Mouse (Mus musculus) lung, postnatal 36 days (tissue): ENCODE measurements around the gene Erc1.
"Not testable (repeated sequence)": the region's sequence is repeated elsewhere in the genome, so short reads cannot be mapped to it uniquely, and the experiment has no call there.

ENCODE experiments used
- DNase-seq: peaks from one replicate; pipeline ENCODE4 v3.0.0; 2022; ENCODE audit warnings: mixed read lengths

Erc1 gene

DNA sequence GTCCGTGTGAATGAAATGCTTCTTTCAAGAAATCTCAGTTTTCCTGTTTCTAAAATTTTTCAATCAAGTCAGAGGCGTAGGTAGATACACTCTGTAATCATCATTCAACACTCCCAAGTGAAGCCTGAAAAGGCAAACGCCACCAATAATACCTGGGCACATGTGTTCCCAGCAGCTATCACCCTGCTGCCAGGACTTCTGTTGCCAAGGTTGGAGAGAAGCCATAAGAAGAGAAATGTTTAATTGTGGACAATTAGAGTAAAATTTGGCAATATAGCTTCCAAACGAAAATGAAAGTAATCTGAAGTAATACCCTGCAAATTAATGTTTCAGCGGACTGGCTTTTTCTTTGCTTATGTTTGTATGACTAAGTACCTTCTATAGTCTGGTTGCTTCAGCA, 140.1 kb downstream of the Erc1 start:
- no peak for DNase-seq

DNA sequence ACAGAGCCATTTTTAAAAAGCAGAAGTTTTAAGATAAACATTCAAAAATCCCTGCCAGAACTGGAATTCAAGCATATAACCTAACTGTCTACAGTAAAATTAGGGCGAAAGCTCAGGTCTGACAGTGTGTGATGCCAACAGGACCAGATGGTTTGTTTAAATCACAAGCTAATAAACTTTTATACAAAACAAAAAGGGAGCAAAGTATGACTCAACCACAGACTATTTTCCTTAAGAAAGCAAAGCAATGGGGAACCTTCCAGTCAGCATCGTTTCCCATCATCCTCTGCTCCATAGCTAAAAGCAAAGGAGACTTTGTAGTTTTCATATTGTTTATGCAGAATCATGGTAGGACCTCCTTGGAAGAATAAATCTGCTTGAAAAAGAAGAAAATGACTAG, 143.1 kb downstream of the Erc1 start:
- DNase-seq: peak; percentile 41

DNA sequence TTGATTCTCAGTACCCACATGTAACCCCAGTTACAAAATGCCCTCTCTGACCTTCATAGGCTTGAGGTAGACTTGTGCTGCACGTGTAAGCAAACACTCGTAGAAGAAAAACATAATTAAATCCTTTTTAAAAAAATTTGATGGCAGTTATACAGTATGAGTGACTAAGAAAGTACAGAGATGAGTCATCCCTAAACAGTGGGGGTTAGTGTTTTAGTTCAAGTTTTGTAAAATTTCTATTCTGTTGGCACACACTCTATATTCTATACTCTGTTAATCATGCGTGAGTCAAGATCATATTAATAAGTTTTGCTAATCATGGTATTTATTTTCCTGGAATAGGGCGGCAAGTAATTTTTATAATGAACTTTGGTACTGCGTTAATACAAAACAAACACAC, 155.2 kb downstream of the Erc1 start:
- DNase-seq: no peak

DNA sequence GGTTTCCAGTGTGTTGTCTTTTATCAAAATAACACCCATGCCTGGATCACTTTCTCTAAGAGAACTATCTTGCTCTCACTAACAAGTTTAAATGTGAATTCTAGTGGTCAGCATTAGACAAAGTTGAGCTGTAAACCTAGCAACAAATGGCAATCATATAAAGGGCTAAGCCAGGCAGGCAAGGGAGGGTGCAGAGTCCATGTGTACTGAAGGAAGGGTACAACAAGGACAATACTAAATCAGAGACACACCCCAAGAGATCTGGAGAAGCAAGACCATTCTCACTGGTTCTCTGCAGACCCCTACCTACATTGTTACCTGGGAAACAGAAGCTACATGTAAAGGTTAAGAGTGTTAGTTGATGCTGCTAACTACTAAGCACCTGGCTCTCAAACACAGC, 161.5 kb downstream of the Erc1 start:
- no peak for DNase-seq

DNA sequence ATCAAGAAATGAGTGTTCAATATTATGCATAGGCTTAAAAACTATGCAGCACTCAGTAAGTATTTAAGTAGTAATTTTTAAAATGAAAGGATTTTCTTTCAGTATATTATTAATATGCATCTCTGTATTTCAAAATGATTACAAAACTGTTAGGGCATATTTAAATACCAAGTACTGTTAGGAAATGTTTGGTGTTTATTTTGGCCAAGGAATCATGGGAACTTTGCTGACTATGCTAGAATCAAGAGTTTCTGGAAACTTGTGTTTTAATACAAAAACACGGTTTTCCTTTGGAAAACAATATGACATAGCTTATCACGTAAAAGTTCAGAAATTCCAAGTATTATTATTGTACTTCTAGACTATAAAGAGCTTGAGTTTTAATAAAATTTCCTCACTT, 167.2 kb downstream of the Erc1 start:
- no peak for DNase-seq

DNA sequence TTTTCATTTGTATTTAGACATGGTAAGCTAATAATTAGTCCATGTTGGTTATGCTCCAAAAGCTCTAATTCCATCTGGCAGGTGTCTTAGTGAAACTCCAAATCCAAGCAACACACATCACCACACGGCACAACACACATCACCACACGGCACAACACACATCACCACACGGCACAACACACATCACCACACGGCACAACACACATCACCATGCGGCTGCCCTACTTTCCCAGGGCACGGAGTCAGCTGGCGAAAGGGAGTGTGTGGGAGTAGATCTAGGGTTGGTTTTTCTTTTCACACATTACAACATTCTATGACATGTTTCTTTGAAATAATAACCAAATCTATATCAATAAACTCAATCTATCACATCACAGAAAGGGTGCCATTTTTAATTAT, 173.2 kb downstream of the Erc1 start:
- DNase-seq: no peak

DNA sequence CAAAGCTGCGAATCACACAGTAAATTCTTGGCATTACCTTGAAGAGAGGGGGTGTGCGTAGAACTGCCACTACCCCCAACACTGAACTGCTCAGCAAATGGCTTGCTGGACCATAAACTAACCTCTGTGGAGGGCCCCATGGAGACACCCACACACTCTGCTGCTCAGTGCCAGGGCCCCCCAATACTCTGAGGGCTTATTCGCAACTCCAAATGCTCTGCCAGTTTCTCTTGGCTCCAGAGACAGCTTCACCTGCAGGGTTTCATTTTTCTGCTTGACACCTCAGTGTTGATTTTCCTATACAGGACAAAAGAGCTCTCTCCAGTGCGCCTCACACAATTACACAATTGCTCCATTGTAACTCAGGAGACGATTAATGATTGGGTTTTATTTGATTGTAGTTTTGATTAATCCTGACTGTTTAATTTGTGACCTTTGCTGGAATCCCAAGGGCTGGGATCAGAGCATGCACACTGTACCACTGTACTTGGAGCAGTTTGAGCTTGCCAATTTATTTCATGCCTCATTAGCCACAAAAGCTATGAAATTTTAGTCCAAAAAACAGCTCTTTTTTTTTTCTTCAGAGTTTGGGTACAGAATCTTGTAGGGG, 173.7 kb downstream of the Erc1 start:
- no peak for DNase-seq

DNA sequence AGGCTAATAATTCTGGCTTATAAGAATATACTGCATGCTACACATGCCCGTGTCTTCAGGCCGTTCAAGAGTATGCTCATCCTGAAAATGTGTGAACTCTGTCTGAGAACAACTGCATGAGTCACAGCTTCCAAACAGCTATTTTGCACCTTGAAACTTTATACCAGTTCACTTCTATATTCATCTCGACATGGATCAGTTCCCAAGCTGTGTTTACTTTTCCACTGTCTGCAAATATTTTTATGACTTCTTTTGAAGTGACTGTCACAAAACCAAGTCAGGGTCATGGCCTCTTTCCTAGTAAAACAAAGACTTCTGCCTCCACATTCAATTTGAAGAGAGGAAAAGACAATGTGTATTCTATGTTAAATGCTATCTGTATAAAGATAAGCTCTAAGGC, 178.2 kb downstream of the Erc1 start:
- no peak for DNase-seq

DNA sequence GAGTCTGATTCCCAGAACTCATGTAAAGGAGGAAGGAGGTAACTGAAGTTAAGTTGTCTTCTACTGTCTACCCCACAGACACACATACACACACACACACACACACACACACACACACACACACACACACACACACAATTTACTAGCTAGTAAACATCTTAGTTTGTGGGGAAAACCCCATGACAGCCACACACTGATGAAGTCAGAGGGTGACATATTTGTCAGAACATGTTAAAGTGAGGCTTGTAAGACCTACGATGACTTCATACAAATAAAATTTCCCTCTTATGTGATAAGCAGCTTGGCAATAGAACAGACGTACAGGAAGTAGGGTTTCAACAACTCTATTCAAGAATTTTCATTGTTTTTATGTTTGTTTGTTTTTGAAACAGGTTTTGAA, 185.0 kb downstream of the Erc1 start:
- DNase-seq: no peak

DNA sequence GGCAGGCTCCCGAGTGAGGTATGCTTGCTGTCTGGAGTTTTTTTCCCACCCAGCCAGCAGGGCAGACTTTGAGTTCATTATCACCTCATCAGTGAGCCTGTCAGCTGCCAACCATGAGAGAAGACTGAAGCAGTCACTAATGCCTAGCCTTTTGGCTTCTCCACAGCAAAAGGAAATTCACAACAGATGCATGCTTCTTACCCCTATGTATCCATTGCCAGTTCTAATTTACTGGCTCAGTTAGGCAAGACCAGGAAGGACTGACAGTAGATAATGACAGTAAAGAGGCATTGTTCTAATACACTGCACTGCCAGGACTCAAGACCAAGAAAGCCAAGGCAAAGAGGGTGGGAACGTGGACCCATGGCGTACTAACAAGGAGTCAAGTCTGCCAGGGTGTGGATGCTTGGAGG, 186.9 kb downstream of the Erc1 start:
- DNase-seq: no peak

DNA sequence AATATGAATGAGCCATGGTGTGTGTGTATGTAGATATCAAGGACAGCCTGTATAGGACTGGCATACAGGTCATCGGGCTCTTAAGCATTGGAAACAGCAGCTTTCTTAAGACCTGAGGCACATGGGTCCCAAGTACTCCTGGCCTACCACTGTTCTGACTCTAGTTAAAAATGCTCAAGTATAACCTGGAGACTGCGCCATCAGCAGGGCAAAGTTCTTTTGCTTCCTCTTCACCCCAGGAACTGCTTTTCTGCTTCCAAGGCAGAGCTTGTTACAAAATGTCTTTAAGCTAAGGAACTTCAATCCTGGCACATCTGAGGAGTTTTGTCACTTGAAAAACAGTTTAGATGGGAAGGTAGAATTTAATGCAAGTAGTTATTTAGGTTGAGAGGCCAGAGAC, 189.5 kb downstream of the Erc1 start:
- DNase-seq: no peak

DNA sequence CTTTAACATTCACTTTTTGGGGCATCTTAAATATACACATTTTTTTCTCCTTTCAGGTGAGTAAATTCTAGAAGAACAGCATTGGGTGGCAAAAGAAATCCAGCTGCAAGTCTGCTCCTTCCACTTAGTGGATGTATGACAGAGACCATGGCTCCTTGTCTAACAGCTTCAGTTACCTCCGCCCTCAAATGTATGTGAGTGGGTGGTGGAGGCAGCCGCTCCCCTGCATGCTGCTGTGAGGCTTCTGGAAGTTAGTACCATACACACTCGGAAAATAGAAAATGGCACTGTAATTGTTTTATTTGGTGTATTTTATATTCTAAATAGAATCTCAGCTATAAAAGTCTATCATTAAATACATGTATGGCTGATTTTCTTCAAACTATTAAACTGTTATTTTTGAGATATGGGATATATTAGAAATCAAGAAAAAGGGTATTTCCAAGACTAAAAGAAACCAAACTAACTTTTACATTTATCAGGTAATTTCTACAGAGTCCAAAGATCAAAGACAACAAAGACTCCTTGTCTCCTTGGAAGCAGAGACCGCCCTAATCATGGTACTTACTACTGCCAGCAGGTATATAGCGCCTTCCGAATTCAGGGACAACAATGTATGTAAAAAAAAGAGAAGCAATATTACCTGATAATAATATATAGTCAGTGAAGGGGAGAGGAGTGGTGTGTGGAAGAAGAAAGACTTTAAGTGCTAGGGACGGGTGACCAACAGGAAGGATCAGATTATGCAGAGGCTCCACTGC, 190.4 kb downstream of the Erc1 start:
- DNase-seq: no peak

DNA sequence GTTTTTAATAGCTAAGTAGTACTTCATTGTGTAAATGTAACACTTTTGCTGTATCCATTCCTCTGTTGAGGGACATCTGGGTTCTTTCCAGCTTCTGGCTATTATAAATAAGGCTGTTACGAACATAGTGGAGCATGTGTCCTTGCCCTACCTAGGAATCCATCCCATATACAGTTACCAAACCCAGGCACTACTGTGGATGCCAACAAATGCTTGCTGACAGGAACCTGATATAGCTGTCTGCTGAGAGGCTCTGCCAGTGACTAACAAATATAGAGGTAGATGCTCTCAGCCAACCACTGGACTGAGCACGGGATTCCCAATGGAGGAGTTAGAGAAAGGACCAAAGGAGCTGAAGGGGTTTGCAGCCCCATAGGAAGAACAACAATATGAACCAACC, 193.2 kb downstream of the Erc1 start:
- DNase-seq: not testable (repeated sequence)

DNA sequence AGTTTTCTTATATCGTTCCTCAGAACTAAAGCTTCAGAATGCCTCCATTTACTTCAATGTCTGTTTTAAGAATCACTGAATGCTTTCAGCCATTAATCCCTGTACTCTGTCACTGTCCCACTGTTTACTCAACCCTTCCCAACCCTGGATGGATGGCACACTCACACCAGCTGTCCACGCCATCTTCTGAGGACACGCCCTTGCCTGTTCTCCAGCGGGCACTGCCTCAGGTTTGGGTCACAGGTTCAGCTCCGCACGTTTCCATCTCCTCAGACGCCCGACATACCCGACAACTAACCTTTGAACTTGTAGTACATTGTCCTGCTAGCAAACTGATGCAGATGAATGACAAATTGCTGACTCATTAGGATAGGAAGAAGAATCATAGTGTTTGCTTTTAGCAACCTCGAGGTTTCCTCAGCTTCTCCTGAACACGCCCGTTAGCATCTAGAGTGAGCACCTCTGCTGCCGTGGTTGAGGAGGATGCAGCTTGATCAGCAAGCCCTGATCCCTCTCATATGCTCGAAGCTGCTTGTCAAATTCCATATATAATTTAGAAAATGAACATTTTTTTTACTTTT, 204.0 kb downstream of the Erc1 start:
- no peak for DNase-seq

DNA sequence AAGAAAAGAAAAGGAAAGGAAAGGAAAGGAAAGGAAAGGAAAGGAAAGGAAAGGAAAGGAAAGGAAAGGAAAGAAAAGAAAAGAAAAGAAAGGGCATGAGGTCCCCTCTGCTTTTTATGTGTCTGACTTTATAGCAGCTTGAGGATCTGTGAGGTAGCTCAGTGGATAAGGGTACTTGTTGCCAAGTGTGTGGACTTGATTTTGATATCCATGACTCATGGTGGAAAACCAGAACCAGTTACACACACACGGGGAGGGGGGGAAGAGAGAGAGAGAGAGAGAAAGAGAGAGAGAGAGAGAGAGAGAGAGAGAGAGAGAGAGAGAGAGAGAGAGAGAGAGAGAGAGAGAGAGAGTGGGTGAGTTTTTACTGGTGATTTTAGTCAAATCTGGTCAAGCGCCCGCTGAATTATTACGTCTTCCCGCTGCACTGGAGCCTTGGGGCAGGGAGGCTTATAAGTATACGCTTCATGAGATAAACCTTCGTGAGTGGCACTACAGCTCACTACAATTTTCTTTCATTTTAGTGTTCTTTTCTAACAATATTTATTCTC, 204.7 kb downstream of the Erc1 start:
- DNase-seq: no peak

DNA sequence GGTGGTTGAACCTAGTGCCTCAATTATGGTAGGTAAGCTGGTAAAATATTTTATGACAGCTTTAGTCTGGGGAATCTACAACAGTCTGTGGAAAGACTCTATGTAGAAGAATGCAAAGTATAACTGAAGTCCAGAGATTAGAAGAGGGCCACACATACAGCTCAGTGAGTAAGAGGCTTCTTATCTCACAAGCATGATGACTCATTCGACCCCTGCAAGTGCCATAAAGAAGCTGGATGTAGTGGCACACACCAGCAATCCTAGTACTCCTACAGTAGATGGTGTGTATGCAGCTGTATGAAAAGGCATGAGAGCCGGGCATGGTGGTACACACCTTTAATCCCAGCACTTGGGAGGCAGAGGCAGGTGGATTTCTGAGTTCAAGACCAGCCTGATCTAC, 205.2 kb downstream of the Erc1 start:
- no peak for DNase-seq

DNA sequence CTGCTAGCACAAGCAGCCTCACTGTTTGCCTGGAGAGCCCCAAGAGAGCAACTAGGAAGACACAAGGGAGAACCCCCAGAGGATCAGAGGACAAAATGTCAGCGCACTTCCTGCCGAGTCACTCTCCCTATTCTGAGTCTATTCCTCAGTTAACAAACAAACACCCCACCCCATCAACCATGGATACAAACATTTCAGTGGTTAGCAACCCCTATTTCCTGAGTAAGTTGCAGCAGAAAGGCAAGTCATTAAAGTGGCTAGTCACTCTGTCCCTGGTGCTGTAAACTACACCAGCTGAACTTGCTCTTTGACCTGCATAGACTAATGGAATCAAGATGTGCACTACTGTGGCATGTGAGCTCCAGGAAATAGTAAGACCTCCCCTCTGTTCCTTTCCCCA, 212.3 kb downstream of the Erc1 start:
- peak; percentile 46 for DNase-seq

DNA sequence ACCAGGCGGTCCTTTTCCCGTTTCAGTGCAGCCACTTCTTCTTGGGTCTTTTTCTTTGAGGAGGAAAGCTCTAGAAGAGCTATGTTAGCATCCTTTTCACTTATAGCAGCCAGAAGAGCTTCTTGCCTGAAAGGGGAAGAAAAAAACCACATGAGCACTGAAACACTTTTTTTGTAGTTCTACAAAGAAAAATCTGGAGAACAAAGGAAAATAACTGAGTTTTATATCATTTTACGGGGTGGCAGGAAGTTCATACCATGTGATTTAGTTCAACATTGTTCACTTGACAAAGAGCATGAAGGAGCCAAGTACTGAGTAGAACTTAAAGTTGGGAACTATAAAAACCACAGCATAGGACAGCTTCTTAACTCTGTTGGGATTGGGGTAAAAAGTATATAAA, 217.3 kb downstream of the Erc1 start:
- no peak for DNase-seq

DNA sequence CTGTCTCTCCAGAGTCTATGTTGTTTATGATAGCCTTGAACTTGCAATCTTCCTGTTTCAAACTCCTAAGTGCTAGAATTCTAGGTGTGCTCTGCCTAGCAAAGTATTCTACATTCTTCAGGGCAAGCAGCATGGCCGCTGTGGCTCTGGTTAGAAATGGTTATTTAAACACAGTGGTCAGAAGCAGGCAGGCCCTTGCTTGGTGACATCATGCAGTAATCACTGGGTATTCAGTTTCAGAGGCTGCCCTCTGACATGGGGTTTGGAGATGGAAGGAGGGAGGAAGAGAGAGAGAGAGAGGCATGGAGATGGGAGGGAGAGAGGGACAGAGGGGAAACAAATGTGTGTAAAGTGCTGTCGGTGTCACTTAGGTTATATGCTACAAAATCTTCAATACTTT, 246.6 kb downstream of the Erc1 start:
- no peak for DNase-seq

DNA sequence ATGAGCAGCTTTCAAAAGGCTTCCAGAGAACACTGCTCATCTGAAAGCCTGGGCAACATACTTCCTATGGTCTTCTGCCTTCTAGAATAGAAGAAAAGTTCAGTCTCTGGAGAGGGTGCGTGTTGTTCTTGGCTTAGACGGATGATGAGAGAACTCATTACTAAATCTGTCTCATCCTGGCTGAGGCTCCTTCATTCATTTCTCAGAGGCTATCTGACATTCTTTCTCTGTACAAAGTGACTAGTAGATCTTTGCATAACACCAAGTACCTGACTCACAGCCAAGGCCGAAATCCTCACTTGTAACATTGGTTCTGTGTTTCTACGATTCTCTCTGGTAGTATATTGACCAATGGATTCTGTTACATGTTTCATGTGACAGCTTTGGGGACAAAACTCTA, 252.5 kb downstream of the Erc1 start:
- peak; percentile 18 for DNase-seq

DNA sequence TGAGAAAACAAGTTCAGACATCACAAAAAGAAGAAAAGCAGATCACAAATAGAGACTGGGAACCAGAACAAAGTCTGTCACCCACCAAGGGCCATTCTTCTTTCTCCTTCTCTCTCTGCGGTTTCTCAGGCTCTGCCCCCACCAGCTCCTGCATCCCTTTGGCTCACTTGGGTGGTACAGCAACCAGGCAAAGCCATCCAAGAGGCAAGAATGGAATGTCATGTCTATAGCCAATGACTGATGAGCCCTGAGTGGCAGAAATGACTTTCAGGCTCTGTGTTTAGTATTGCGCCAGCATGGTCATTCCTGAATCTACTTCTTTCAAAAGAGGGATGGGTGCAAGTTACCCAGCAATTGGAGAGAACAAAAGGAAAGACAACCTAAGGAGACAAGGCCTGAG, 257.1 kb downstream of the Erc1 start:
- no peak for DNase-seq

DNA sequence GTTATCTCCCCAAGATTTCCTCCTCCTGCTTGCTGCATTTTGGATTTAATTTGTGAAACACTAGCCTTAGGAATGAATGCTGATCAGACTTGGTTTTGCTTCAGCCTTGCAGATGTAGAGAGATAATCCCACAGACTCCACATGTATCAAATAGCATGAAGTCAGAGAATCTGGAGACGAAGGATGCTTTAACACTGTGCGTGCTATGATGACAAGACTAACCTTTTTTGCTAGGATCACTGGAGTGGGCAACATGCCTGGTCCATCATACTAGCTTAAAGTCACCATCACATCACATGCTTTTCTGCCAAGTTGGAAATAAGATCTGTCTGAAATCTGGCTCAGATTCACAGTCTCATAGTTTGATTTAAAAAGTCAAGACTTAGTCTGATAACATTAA, 260.1 kb downstream of the Erc1 start:
- no peak for DNase-seq

DNA sequence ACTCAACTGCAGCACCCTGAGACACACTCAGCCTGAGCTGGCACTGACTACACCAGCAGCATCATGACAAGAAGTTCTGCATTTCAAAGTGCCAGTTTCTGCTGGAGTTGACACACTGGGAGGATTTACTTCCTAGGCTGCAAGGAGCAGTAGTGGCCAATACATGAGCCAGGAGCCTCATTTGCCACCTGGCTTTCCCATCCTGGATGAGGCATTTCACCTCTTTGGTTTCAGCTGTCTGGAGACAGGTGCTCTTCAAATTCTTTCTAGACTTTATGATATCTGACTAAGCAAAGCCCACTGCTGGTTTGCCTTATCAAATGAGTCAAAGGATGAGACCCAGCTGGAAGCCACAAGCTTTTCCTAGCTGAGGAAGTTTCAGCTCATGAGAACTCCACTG, 260.5 kb downstream of the Erc1 start:
- DNase-seq: no peak

DNA sequence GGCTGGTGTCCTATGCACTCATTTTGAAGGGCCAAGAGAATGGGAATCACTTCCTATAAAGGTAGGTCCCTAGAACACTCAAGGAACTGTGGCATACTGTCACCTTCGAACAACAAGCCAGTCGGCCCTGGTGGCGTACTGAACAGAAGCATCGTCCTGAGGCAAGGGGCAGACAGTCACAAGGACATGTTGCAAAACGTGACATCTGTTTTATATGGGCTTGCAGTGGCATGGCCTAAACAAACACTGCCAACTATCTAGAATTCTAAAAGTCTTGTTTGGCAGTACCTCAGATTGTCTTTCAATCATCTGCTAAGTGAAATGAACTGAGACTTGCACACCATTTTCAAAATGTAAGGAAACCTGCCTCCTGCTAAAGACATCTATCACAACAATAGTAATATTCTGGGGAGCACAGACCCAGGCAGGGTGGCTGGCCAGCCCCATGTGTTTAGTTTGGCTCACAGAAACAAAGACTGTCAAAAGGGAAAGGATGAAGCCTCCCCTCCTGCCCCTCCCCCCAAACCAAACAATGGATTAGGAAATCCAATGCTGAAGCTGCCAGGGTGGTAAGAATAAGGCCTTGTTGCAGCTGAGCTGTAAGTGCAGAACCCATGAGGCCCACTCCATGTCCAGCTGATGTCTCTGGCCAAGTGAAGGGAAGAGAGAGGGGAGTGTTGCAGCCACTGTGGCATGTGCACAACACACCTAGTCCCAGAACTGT, 262.2 kb downstream of the Erc1 start:
- peak; percentile 69 for DNase-seq
